Mouse (Mus musculus) stomach, postnatal 0 days (tissue): ENCODE measurements around the gene Ano1. TPM values are rescaled to one million over a fixed set of nuclear protein-coding genes. Genes with fewer than 3 reads are reported as not detected.
A peak's percentile ranks its signal among the peaks of the same experiment; 100 is the strongest.

ENCODE experiments used
- ATAC-seq: fragments of 200-750 bp; cut with Nextera tagmentation; 2 replicates; pipeline ENCODE4 v1.8.0; 2017; ENCODE audit not compliant: low FRiP score, low TSS enrichment
- DNase-seq: peaks from one replicate; pipeline ENCODE4 v3.0.0-alpha.2; 2016; ENCODE audit warnings: low spot score
- H3K27ac ChIP-seq: fragments of 300-500 bp; sonication (generic); replicated peaks from 2 replicates; pipeline ENCODE4 v1.5.1; 2014; ENCODE audit warnings: mild to moderate bottlenecking, control low read depth
- H3K27me3 ChIP-seq: fragments of 300-500 bp; sonication (generic); 2 replicates; pipeline ENCODE4 v1.6.1; 2014; ENCODE audit warnings: low read length; ENCODE audit not compliant: control insufficient read depth, insufficient read depth
- H3K36me3 ChIP-seq: fragments of 300-500 bp; sonication (generic); 2 replicates; pipeline ENCODE4 v1.6.1; 2014; ENCODE audit warnings: low read length, mixed read lengths; ENCODE audit not compliant: control insufficient read depth, insufficient read depth
- H3K4me1 ChIP-seq: fragments of 300-500 bp; sonication (generic); replicated peaks from 2 replicates; pipeline ENCODE4 v1.6.1; 2014; ENCODE audit warnings: antibody characterized with exemption; ENCODE audit not compliant: control insufficient read depth, insufficient read depth
- H3K4me2 ChIP-seq: fragments of 300-500 bp; sonication (generic); replicated peaks from 2 replicates; pipeline ENCODE4 v1.6.1; 2014; ENCODE audit warnings: low read depth, mild to moderate bottlenecking, control low read depth, moderate library complexity
- H3K4me3 ChIP-seq: fragments of 300-500 bp; sonication (generic); 2 replicates; pipeline ENCODE4 v1.5.1; 2014; ENCODE audit warnings: low read depth, low read length, control low read depth
- H3K9ac ChIP-seq: fragments of 300-500 bp; sonication (generic); 2 replicates; pipeline ENCODE4 v1.6.1; 2014; ENCODE audit warnings: mild to moderate bottlenecking, low read length, control low read depth, mixed read lengths
- H3K9me3 ChIP-seq: fragments of 300-500 bp; sonication (generic); 2 replicates; pipeline ENCODE4 v1.6.1; 2016; ENCODE audit warnings: low read length; ENCODE audit not compliant: control insufficient read depth
- CTCF ChIP-seq: IDR thresholded peaks from 2 replicates; pipeline ENCODE4 v1.5.1; 2016; ENCODE audit warnings: antibody characterized with exemption, low read depth, mild to moderate bottlenecking, moderate library complexity
- EP300 ChIP-seq: optimal IDR thresholded peaks from 2 replicates; pipeline ENCODE3; 2016; ENCODE audit warnings: antibody characterized with exemption
- WGBS: fragments of 180-500 bp; shearing (Covaris S2); extraction: QIAGEN DNeasy Blood & Tissue Kit; methylation state at CpG from one replicate; pipeline ENCODE4 v1.1.7; 2014; 5-methylcytosine and 5-hydroxymethylcytosine counted together
- polyA plus RNA-seq: library from polyadenylated mRNA; unstranded; fragments of >200 nt; fragmentation: Nextera tagmentation; extraction: Ambion mirVana; gene quantifications from 2 replicates; pipeline ENCODE4 v1.2.1, GENCODE M21; 2015

Gene Ano1
- polyA plus RNA-seq, 1 experiment from 2014 or later: 32.4 TPM

- Histone ChIP-seq H3K4me2 (no peak overlapping the region), H3K4me1 (peaks cover 2% of the 10 kb centered on the region; the same call in 1 of the 2 replicates), H3K4me3 (no peak overlapping the region), H3K27me3 (no peaks in the 10 kb centered on the region), H3K9ac (no peak overlapping the region), H3K27ac (no peak overlapping the region), H3K9me3 (no peaks in the 10 kb centered on the region), H3K36me3 (peaks cover 3% of the 10 kb centered on the region; the same call in 1 of the 2 replicates)
- no peak for DNase-seq
- no peak for ATAC-seq
- no peak for TF ChIP-seq CTCF
These were observed 119.5 kb downstream of the Ano1 start for GRCm38 (mm10) chr7:144632321-144632720.

GRCm38 (mm10) chr7:144630622-144631021 lies 121.2 kb downstream of the Ano1 start:
- no peak for TF ChIP-seq CTCF
- TF ChIP-seq EP300: no peak

GRCm38 (mm10) chr7:144628334-144628915 lies 123.3 kb downstream of the Ano1 start:
- DNase-seq (no peak), ATAC-seq (no peak)
- H3K27ac ChIP-seq: no peak overlapping the region

More at GRCm38 (mm10) chr7:144630622-144631021, 121.2 kb downstream of the Ano1 start:
- Histone ChIP-seq H3K27me3 (no peaks in the 10 kb centered on the region), H3K4me1 (peaks cover 2% of the 10 kb centered on the region; the same call in 1 of the 2 replicates), H3K9me3 (no peaks in the 10 kb centered on the region), H3K4me2 (no peak overlapping the region), H3K4me3 (no peak overlapping the region), H3K36me3 (peaks cover 6% of the 10 kb centered on the region; the same call in 1 of the 2 replicates), H3K27ac (no peak overlapping the region), H3K9ac (no peak overlapping the region)
- 48% methylated on average over 3 of the region's 3 CpGs for WGBS
- DNase-seq (no peak), ATAC-seq (peak; percentile 41; the same call in 1 of the 2 replicates)

GRCm38 (mm10) chr7:144627606-144628333 lies 124.0 kb downstream of the Ano1 start:
- ATAC-seq (no peak), DNase-seq (no peak)
- no peaks in the 10 kb centered on the region for H3K27me3 ChIP-seq
- no peaks in the 10 kb centered on the region for H3K9me3 ChIP-seq
- H3K4me2 ChIP-seq: no peak overlapping the region
- H3K9ac ChIP-seq: no peak overlapping the region
- H3K4me1 ChIP-seq: peaks cover 2% of the 10 kb centered on the region; the same call in 1 of the 2 replicates
- no peak for TF ChIP-seq EP300
- TF ChIP-seq CTCF: no peak
- no peak overlapping the region for H3K27ac ChIP-seq
- H3K4me3 ChIP-seq: no peak overlapping the region
- WGBS: 46% methylated on average over 13 of the region's 13 CpGs
- H3K36me3 ChIP-seq: peaks cover 6% of the 10 kb centered on the region; the same call in 1 of the 2 replicates

More at GRCm38 (mm10) chr7:144628334-144628915, 123.3 kb downstream of the Ano1 start:
- H3K9me3 ChIP-seq: no peaks in the 10 kb centered on the region
- no peak overlapping the region for H3K9ac ChIP-seq
- peaks cover 2% of the 10 kb centered on the region; the same call in 1 of the 2 replicates for H3K4me1 ChIP-seq
- TF ChIP-seq EP300 (no peak), CTCF (no peak)
- no peak overlapping the region for H3K4me2 ChIP-seq
- H3K4me3 ChIP-seq: no peak overlapping the region
- H3K27me3 ChIP-seq: no peaks in the 10 kb centered on the region
- WGBS: 30% methylated on average over 3 of the region's 3 CpGs
- H3K36me3 ChIP-seq: peaks cover 6% of the 10 kb centered on the region; the same call in 1 of the 2 replicates

GRCm38 (mm10) chr7:144626042-144626441 lies 125.7 kb downstream of the Ano1 start:
- WGBS: 75% methylated on average over 2 of the region's 2 CpGs
- Histone ChIP-seq H3K36me3 (peaks cover 6% of the 10 kb centered on the region; the same call in 1 of the 2 replicates), H3K27ac (no peak overlapping the region), H3K9me3 (no peaks in the 10 kb centered on the region), H3K9ac (no peak overlapping the region), H3K4me2 (no peak overlapping the region), H3K4me3 (no peak overlapping the region), H3K27me3 (no peaks in the 10 kb centered on the region), H3K4me1 (peaks cover 2% of the 10 kb centered on the region; the same call in 1 of the 2 replicates)
- DNase-seq (no peak), ATAC-seq (no peak)
- no peak for TF ChIP-seq CTCF
- TF ChIP-seq EP300: no peak
